Mouse (Mus musculus) bone marrow macrophage, adult 2 months (primary cell): ENCODE measurements around the gene Mansc1. TPM values are rescaled to one million over a fixed set of nuclear protein-coding genes. Genes with fewer than 3 reads are reported as not detected.
A peak's percentile ranks its signal among the peaks of the same experiment; 100 is the strongest.

Experiments used
- H3K27ac ChIP-seq: 2 replicates; pipeline ENCODE4 v1.5.1; 2012; ENCODE audit warnings: low read depth, low read length; ENCODE audit not compliant: insufficient read depth
- H3K4me1 ChIP-seq: 2 replicates; pipeline ENCODE4 v1.6.1; 2012; ENCODE audit warnings: low read length; ENCODE audit not compliant: control insufficient read depth, insufficient read depth
- H3K4me3 ChIP-seq: 2 replicates; pipeline ENCODE4 v1.5.1; 2012; ENCODE audit warnings: mild to moderate bottlenecking, low read length, moderate library complexity; ENCODE audit not compliant: insufficient read depth
- CTCF ChIP-seq: IDR thresholded peaks from 2 replicates; pipeline ENCODE4 v1.5.1; 2012; ENCODE audit warnings: low read depth, mild to moderate bottlenecking, low read length, moderate library complexity
- POLR2A ChIP-seq: IDR thresholded peaks from 2 replicates; pipeline ENCODE4 v1.6.1; 2012; ENCODE audit warnings: mild to moderate bottlenecking, low read depth, low read length, borderline replicate concordance
- polyA plus RNA-seq: library from polyadenylated mRNA; stranded (reverse); fragments of >200 nt; gene quantifications from 2 replicates; pipeline ENCODE4 v1.2.4, GENCODE M21; 2012; ENCODE audit not compliant: missing spikeins, insufficient read depth, insufficient read length

The Mansc1 gene
- polyA plus RNA-seq, 1 experiment = 5.6 TPM

DNA sequence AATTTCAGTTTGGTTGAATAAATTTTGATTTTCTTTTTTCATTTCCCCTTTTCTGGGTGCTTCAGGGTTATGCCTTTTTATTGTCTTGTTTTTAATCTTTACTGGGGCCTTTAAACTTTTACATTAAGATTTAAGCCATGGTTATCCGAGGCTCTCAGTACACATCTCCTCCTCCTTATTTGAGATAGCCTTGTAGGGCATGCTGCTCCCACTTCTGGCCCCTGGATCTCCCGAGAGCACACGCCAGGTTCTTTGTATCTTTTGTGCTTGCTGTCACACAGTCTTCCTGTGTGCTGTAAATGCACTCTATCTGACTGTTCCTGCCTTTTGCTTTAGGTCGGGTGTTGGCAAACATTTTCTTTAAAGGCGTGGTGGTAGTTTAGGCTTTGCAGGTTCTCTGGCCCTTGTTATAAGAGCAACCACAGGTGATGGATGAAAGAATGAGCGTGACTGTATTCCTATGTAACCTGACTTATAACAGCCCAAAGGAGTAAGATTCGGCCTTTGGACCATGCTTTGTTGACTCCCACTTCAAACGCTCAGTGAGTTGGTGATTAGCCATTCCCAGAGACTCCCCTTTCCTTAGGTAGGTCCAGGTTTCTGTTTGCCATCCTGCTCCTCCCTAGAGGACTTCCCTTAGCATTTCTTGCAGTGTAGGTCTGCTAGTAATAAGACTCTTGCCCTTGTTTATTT, 28.6 kb upstream of the Mansc1 start:
- H3K27ac ChIP-seq = no peak overlapping the region
- no peak for TF ChIP-seq CTCF
- TF ChIP-seq POLR2A = no peak
- no peak overlapping the region for H3K4me3 ChIP-seq
- no peaks in the 10 kb centered on the region for H3K4me1 ChIP-seq

DNA sequence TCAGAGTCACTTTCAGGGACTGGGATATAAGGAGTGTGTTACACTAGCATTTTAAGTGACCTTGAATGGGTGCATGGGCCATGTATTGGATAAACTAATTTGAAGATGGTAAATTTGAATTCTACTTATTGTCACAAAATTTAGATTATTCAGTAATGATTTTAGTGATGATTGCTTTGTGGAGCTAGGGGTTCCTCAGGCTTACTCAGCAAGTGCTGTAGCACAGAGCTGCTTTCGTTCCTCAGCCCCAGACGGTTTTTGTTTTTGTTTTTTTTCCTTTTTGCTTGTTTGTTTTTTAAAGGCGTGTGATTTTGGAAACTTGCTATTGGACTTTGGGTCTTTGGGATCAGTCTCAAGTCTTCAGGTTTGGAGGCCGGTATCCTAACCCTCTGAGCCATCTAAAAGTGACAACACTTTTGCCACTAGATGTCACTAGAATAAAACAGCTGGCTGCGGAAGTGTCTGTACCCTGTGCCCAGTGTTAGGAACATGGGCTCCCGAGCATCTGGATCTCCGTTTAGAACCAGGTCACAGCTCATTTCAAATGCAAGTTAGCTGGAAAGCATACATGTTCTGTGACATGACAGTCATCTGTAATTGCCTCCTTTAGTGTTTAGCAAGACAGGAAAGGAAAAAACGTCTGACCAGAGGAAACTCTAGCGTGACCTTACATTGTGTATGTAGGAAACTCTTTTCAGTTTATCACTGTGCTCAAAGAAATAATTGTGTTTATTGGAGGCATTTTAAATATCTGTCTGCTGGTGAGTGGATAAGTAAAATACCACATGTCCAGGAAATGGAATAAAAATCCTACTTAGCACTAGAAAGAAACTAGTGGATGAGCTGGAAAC, 27.0 kb upstream of the Mansc1 start:
- no peak overlapping the region for H3K27ac ChIP-seq
- TF ChIP-seq POLR2A = no peak
- peak; percentile 55 for TF ChIP-seq CTCF
- H3K4me3 ChIP-seq = no peak overlapping the region
- no peaks in the 10 kb centered on the region for H3K4me1 ChIP-seq

DNA sequence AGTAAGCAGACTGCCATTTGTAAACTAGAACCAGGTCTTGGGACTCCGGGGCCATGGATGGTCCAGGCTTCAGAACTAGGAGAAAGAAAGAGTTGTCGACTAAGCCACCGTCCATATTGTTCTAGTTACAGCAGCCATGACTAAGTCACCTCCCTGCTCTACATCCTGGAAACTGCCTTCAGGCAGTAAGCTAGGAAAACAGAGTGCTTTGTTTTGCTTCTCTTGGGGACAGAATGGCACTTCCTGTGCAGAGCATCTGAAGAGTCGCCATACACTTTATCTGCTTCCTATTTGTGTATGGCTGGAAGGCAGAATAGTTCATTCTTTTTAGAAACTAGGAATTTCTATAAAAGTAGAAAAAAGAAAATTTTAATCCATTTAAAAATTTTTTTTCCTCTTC, 24.2 kb upstream of the Mansc1 start:
- no peak overlapping the region for H3K27ac ChIP-seq
- TF ChIP-seq POLR2A (no peak), CTCF (no peak)
- H3K4me3 ChIP-seq = no peak overlapping the region
- no peaks in the 10 kb centered on the region for H3K4me1 ChIP-seq

DNA sequence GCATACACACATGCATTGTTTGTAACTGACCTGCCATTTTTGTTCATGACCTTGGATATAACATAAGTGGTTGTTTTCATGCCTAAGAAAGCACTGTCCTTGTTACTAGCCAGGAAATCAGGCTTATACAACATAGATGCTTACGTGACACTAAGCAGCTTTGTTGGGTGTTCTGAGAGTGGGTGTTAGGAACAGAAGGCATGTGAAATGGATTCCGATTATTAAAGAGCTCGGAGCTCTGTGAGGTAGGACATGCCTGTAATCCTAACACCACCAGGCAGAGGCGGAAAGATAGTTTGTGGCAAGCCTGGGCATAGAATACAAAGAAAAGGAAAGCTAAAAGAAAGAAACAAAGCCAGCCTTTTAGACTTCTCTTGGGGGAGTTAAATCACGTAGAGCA, 16.1 kb upstream of the Mansc1 start:
- Histone ChIP-seq H3K4me3 (no peak overlapping the region), H3K27ac (no peak overlapping the region), H3K4me1 (no peaks in the 10 kb centered on the region)
- TF ChIP-seq POLR2A (no peak), CTCF (no peak)

DNA sequence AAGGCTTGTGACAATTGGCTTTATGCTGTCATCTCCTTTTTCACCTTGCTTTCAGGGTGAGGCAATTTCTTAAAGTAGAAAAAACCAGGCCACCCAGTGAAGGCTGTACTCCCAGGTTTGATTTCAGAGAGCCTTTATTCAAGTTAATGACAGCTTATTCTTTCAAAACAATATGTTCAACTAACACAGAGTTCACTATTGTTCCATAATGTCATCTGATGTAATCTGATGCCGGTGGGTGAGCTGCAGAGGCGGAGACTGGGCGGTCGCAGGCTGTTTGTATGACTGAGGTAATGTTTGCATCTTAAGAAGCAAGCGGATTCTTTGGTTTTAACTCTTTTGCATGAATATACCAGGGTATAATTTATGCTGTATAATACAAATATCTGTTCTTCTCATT, 15.3 kb upstream of the Mansc1 start:
- TF ChIP-seq POLR2A (no peak), CTCF (no peak)
- Histone ChIP-seq H3K4me3 (no peak overlapping the region), H3K4me1 (0 out of 2 replicates have a peak, but pooled peaks cover under 1% of the 10 kb centered on the region), H3K27ac (no peak overlapping the region)

DNA sequence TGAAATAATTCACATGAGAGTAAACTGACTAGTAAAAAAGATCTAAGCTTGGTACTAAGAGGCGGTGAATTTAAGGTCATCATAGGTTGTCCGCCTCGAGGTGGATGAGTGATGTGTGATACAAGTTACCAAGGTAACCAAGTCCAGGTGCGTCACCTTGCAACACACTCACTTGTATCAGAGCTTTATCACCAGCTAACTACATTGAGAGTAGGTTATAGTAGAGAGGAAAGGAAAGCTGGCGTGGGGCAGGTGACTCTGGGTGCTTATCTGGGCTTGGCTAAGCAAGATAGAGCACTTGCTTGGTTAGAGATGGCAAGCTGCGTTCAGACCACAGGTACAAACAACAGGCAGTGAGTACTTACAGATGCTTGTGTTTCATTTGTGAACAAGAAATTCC, 14.5 kb upstream of the Mansc1 start:
- TF ChIP-seq POLR2A = no peak
- no peak for TF ChIP-seq CTCF
- Histone ChIP-seq H3K4me3 (no peak overlapping the region), H3K4me1 (peaks cover 5% of the 10 kb centered on the region; the same call in 1 of the 2 replicates), H3K27ac (no peak overlapping the region)

DNA sequence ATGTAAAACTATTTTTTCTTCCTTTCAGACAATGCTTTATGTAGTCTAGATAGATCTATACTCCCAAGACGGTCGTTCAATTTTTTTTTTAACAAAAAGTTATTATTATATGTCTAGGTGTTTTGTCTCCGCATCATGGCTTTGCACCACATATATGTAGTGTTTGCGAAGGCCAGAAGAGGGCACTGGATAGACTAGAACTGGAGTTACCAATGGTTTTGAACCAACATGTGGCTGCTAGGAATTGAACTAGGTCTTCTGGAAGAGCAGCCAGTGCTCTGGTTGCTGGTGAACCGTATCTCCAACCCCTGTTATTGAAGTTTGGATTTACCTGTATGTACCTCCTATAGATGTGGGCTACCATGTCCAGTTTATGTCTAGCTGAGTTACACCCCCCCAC, 11.0 kb upstream of the Mansc1 start:
- Histone ChIP-seq H3K4me1 (peaks cover 5% of the 10 kb centered on the region; the same call in 1 of the 2 replicates), H3K4me3 (no peak overlapping the region), H3K27ac (no peak overlapping the region)
- TF ChIP-seq CTCF (no peak), POLR2A (no peak)

DNA sequence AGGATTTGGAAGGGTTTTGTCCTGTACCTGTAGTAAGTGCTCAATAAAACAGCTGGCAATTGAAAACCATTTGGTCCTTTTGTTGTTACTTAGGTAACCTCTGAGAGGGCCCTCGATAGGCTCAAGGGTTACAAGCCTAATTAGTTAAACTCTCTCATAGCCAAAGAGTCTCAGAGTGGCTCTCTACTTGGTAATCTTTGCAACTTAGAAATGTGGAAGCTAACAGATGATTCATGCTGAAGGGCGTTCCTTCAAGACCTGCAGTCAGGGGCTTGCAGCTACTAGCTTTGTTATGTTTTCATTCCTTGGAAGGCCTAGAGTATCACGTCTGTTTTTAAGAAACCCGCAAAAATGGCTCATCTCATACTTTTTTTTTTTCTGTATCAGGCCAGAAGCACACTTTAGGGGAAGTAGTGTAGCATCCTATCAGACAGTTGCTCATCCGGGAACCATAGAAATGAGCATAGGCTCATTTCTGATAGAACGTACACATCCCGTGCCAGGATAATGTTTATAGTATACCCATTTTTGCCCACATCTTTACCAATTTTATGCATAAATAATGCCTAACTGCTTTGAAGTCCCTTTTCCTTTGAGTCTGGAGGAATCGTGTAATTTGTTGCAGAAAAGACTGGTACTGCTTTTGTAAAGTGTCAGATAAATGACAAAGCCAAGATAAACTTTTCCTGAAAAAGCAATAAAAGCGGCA, 9.6 kb upstream of the Mansc1 start:
- Histone ChIP-seq H3K4me3 (peak overlapping the region; percentile 92), H3K27ac (peak overlapping the region; percentile 48; the same call in 1 of the 2 replicates), H3K4me1 (peaks cover 5% of the 10 kb centered on the region; the same call in 1 of the 2 replicates)
- TF ChIP-seq CTCF = no peak
- no peak for TF ChIP-seq POLR2A

DNA sequence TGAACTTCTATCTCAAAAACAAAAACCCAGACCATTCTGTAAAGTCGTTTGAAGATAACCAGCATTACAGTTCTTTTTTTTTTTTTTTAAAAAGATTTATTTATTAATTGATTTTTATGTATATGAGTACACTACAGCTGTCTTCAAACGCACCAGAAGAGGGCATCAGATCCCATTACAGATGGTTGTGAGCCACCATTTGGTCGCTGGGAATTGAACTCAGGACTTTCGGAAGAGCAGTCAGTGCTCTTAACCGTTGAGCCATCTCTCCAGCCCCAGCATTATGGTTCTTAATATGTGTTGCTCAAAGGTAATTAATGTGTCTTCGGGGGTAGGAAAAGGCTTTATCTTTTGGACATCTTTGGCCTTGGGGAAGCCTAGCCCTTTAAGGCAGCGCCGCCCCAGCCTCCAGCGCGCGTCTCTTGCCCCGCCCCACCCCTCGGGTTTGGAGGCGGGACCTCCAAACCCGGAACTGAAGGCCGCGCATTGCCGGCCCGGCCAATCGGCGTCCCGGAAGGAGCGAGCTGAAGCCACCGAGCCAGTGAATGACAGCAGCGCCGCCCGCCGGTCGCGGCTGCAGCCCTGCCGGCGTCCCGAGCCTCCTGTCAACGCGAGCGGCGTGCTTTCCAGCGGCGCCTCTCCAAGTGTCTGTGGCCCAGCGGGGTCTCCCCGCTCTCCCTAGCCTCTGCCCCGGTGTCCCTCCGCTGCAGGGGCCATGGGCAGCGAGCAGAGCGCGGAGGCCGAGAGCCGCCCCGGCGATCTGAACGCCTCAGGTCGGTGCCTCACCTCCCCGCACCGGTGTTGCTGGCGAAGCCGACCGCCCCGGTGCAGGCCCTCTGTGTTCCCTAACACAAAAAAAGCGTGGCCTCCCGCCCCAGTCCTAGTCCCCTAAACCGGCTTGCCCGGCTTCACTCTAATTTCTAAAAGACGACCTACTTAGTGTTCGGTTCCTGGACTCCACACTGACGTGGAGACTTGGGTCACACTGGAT, 8.5 kb upstream of the Mansc1 start:
- Histone ChIP-seq H3K4me1 (peaks cover 7% of the 10 kb centered on the region), H3K27ac (peak overlapping the region; percentile 48), H3K4me3 (peak overlapping the region; percentile 92)
- no peak for TF ChIP-seq CTCF
- TF ChIP-seq POLR2A = no peak
